Mouse (Mus musculus) heart, postnatal 0 days (tissue): Measurements from ENCODE around the gene Dmrta1.

Source experiments
- CTCF ChIP-seq: IDR thresholded peaks from 2 replicates; pipeline ENCODE4 v1.5.1; 2016; ENCODE audit warnings: antibody characterized with exemption, control low read depth, low read depth
- EP300 ChIP-seq: IDR thresholded peaks from 2 replicates; pipeline ENCODE4 v1.6.1; 2016; ENCODE audit warnings: antibody characterized with exemption, low read depth

- no peak for TF ChIP-seq CTCF
- TF ChIP-seq EP300, result no peak
Observed at GRCm38 (mm10) chr4:89679195-89679594, at the start of gene Dmrta1.
